Mouse (Mus musculus): ENCODE measurements around the gene Ntrk3.

Ntrk3 gene

DNA sequence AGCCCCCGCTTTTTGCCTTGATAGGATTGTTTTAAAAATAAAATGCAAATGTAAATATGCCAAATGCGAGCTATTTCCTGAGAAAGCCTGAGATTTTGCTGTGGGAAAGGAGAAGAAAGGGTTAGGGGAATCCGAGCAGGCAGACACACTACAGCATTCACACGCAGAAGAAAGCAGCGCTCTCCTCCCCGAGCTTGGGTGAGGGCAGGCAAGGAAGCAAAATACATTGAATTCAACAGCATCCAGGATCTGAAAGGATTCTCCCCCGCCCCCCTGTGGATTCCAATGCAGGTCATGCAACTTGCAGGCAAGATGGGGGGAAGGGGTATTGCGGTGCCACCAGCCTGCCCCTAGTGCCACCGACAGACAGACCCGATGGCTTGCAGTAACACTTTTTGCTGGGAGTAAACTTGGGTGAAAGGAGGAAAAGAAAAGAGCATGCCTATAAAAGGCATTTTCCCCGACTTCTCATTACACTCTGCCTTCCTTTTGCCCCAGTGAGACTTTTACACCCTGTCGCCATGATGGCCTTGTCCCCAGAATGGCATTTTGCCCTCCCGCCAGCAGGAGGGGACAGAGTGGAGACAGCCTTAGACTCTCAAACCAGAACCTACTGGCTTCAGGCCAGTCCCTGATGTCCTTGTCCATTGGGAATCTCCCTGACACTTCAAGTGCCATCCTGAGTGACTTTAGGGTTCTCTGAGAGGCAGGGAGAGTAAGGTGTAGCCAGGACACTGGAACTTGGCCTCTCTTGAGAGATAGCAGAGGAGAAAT is 158.2 kb downstream of the Ntrk3 start:
- no peak for DNase-seq (ENCODE audit: low spot score in 2 of 2)

DNA sequence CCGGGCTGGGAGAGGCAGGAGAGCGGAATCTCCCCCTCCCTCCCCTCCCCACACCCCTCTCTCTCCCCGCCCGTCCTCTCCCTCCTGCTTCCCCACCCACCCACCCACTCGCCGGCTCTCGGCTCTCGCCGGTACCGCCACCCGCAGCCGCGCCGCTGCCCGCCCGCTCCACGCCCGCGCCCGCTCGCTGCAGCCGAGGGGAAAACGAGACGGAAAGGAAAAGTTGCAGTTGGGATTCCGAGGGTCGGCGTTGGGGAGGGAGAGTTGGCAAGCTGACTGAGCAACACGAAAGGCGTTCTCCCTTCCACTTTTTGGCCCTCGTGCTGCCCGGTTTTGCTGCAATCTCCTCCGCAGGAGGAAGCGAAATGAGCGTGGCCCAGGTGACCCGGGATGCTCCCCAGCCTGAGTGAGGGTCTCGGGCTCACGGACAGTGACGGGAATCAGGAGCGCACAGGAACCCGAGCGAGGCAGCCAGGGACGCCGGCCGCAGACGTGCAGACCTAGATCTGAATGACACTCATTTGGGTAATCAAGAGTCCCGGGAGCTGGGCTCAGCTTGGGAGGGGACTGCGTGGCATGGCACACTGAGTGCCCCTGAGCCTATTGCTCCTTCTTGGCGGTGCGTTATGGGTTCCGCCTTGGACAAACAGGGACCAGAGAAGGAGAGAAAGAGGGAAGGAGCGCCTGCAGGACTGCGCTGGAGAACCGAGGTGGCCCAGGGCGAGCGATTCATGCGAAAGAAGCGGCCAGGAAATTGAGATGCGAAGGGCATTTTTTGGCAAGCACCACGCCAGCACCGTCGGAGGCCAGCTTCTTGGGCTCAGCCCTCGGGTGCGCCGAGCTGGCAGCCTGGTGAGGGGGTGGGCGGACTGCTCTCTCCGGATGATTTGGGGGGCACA is 159.1 kb downstream of the Ntrk3 start:
- no peak for DNase-seq (ENCODE audit: low spot score in 2 of 2)

DNA sequence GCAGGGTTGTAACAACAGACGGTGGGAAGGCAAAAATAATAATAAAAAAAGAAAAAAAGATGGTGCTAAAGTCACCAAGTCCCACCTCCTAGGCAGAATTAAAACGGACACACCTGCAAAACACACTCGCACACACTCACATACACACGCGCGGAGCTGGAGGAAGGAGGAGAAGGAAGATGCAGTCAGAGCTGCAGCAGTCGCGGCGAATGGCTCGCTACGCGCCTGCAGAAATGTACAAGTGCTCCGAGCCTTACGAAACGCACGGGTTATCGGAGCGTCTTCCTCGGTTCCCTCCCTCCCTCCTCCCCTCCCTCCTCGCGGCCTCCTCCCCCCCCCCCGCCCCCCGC is 159.7 kb downstream of the Ntrk3 start:
- DNase-seq (ENCODE audit: low spot score in 2 of 2): no peak

DNA sequence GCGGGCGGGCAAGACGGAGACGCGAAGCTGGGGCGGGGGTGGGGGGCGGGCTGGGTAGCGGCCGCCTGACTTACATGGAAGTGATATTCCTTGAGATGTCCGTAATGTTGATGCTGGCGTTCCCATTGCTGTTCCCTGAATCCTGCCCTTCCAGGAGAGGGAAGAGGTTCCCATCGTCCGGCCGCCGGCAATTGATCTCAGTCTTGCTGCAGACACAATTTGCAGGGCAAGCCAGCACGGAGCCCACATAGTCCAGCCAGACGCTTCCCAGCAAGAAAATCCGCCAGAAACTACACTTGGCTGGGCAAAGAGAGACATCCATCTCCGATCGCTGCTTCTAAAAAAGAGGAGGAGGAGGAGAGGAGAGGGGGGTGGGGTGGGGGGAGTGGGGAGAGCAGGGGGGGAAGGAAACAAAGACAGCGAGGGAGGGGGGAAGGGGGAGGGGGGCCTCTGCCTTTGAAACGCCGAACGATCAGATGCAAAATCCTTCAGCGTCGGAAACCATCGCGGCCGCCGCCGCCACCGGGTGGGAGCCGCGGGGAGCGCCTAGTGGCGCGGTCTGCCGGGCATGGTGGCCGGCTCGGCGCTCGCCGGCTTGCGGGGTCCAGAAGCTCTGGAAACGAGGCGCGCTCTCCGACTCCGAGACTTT is 160.2 kb downstream of the Ntrk3 start:
- no peak for DNase-seq (ENCODE audit: low spot score in 2 of 2)

DNA sequence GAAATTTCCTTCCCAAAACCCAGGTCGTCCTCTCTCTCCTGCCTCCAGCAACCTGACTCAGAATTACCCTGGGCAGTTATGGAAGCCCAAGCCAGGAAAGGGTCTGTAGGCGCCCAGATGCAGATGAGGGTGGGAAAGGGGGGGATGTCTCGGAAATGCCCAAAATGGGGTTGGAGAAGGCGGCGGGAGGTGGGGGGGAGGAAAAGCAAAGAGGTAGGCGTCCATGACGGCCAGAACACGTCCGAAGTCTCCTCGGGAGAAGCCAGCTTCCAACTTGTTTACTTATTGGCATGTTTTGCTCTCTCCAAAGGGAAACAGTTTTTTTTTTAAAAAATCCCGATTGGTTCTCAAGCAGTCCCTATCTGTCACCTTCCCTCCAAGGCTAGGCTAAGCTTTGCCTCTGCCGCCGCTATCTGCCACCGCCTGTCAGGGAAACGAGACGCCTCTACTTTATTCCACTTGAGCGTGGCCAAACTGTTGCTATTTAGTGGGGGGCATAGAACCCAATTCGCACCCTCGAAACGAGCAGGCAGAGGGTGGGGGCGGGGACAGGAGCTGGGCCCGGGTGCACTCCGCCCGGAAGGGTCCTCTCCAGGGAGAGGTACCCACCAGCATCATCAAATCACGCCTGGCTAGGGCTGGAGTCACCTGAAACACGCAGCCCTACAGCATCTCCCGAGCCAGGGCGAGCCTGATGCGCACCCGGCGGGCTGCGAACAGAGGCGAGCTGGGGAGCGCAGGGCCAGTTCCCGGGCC is 160.9 kb downstream of the Ntrk3 start:
- DNase-seq (ENCODE audit: low spot score in 2 of 2): no peak

DNA sequence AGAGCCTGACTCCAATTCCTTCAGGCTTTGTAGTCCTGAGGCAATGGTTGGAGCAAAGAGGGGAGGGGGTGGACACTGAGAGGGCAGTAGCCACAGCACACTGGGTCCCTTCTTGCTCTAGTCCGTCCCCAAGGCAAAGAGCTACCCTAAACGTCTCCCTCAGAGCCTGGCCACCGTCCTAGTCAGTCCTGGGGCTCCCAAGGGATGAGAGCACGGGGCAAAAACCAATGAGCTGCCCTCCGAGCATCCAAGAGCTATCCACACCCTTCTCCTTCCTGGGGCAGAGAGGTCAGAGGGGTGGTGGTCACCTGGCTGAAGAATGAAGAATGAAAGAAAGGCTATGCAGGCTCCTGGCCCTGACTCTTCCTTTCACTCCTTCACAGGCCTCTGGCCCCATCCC is 161.6 kb downstream of the Ntrk3 start:
- DNase-seq (ENCODE audit: low spot score in 2 of 2): no peak

DNA sequence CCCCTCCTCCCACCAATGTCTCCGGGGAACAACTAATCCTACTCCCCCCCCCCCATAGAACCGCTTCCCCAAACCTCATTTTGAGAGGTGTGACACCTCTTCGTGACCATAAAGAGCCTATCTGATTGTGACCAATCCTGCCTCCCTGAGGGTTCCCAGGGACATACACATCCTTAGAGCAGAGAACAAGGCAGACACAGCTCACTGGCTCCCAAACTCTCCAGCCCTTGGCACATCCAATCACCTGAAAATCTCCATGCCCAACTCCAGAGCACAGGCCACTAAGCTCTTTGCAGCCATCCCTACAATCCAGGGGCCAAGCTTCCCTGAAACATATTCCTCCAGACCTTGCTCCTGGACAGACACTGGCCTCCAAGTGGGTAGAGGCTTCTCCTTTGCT is 162.3 kb downstream of the Ntrk3 start:
- no peak for DNase-seq (ENCODE audit: low spot score in 2 of 2)

DNA sequence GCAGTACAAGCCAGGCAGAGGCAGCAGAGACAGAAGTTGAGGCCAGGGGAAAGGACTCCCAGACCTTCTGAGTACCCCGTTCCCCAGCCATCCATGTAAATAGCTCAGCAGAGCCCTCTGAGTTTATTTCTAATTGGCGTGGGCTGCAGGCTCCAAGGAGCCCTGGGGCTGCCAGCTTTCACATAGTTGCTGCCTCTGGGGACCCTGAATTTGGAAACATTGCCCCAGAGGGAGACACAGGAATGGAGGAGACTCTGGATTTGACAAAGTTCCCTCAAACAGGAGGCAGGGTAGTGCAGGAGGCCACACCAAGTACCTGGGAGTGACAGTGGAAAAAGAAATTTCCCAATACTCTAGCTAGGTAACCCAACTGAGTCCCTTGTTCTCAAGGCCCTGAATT is 166.6 kb downstream of the Ntrk3 start:
- DNase-seq (ENCODE audit: low spot score in 2 of 2): no peak

DNA sequence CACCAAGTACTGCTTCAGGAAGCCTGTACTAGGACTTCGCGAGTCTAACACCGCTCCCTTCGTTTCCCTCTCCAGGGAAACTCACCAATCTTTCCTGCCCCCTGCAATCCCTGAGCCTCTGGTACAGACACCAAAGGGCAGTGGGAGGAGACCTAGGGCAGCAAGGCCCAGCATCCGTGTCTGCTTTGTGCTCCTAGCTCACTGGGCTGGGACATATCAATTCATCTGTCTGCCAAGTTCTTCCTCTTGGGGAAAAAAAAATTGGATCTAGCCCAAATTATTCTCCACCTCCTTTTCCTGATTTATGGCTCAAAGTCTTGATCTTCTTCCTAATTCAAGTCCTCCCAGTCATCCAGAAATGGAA is 168.6 kb downstream of the Ntrk3 start:
- DNase-seq (ENCODE audit: low spot score in 2 of 2): no peak

DNA sequence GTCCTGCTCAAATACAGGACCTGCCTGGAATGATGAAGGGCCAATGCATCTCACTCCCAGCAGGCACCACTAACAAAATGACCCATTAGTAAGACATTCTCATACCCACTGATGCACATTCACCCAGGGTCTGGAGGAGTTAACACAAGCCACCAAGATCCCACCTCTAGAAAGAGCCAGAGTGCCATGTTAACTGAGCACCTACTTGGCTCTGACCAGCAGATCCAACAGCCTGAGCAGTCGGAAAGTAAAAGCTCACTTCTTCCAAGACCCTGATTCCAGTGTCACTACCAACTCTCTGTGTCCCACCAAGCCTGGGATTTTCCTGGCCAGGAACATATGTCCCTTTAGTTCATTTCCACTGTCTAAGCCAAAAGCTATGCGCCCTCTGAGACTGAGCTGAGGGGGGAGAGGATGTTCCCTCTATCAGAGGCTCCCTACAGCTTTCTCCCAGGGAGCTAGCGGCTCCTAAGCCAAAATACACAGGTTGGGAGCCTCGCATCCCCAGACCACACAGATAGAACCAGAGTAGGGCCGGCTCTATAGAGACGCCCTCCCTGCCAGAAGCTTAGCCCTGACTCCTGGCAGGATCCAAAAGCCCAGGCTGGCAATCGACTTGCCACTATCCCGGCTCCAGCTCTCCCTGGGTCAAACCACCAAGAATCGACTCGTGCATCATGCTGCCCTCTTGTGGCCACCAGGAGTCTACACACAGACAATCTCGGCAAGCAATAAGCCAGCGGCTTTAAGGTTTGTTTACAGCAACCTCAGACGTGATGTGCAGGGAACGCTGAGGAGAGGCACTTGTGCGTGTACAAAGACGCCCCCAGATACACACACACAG is 169.2 kb downstream of the Ntrk3 start:
- peak in 1 of 2 experiments; percentile 3 for DNase-seq (ENCODE audit: low spot score in 2 of 2)

DNA sequence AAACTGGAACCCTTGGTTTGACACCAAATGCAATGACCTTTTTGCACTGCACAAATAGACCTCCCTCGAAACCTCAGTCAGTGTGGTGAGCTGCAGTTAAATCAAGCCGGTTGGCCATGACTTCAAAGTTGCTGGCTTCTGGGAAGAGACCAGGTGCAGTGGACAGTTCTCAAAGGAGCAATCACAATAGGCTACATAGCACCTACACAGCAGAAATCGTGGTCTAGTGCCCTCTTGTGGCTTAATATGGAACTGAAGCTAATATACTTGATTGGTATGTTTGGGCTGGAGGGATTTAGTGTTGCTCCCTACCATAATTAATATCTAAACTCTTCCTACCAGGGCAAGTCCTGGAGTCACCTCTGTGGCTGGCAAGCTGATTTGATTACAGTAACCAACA is 171.2 kb downstream of the Ntrk3 start:
- no peak for DNase-seq (ENCODE audit: low spot score in 2 of 2)

DNA sequence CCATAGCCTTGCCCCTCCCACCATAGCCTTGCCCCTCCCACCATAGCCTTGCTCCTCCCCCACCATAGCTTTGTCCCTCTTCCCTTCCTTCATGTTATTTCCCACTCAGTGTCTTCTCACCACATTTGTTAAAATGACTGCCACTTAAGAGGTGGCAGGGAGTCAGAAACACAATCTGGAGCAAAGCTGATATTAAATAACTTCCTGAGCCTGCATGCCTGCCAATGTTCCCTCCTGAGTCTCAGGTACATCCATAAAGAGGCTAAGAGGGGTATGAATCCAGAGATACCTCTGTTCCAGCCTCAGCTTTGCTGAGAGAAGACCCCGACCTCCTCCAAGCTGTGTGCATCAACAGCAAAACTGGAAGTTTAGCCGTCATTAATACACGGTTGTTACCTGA is 172.4 kb downstream of the Ntrk3 start:
- DNase-seq (ENCODE audit: low spot score in 2 of 2): no peak

DNA sequence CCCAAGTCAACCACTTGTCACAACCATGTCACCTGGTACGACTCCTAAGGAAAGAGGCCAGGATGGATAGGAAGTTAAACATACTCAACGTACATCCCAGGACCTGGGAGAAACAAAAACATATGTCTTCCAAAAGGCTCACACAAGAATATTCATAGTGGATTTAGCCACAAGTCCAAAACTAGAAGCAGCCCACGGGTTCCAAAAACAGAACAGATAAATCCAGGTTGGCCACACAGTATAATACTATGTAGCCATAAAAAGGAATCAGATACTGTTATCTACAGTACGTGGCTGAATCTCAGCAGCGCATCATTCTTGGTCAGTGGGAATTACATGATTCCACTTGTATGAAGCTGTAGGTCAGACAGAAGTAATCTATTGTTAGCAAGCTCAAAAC is 179.3 kb downstream of the Ntrk3 start:
- no peak for DNase-seq (ENCODE audit: low spot score in 2 of 2)

DNA sequence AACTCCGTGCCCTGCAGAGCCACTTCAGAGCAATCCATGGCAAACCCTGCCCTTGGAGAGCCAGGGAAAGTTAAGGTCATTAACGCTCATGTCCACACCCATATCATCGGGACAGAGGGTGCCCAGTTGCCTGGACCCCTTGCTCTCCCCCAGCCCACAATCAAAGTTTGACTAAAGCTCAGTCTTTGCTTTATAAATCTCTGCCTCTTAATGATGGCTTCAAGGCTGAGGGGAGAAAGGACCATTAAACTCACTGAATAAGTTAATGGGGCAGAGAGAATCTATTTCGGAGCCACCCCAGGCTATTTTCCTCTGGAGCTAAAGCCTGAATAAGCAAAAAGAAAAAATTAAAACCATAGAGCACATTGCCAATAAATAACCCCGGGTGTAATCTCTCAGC is 182.3 kb downstream of the Ntrk3 start:
- no peak for DNase-seq (ENCODE audit: low spot score in 2 of 2)

DNA sequence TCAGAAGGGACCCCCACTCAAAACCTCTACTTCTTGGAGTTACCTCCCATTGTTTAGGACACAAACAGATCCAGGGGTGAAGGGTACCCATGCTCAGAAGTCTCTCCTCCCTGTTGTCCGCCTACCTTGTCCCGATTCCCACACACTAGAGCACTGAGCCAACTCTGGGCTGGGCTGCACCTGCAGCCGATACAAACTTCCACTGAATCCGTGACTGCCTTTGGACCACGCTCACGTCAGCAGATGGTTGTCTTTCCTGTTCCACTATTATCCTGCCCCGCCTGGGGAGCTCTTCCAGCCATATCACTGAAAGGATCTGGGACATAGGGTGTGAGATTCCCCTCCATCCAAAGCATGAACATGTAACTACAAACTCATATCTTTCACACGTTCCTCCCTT is 188.4 kb downstream of the Ntrk3 start:
- no peak for DNase-seq (ENCODE audit: low spot score in 2 of 2)

DNA sequence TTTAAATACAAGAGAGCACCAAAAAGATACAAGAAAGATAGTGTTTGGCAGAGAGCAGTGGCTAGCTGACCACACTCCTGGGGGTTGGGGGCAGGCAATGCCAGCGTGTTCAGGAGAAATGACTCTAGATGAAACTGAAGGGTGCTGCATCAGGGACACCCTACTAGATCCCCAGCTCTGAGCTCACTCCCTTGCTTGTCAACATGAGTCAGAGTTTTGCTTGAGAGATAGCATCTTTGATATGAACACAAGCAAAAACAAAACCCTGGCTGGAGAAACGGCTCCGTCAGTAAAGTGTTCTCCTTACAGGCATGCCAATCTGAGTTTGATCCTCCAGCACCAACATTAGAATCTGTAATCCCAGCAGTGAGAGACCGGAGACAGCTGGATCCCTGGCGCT is 189.1 kb downstream of the Ntrk3 start:
- no peak for DNase-seq (ENCODE audit: low spot score in 2 of 2)

DNA sequence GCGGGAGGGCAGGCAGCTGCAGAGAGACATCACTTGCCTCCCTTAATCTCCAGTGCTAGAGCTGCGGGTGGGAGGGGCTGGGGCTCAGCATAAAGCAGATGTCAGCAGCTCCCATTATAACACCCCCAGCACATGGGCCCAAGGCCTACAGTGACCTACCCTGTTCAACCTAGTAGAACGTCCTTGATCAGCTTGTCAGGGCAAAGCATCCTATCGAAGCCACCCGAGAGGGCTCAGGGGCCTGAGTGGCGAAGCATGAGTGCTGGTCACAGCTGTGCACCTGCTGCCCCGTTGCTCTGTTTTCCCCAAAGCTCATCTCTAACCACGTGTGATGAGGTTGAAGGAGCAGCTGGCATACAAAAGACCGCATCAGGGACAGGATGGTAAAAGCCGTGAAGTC is 191.3 kb downstream of the Ntrk3 start:
- DNase-seq (ENCODE audit: low spot score in 2 of 2): no peak

DNA sequence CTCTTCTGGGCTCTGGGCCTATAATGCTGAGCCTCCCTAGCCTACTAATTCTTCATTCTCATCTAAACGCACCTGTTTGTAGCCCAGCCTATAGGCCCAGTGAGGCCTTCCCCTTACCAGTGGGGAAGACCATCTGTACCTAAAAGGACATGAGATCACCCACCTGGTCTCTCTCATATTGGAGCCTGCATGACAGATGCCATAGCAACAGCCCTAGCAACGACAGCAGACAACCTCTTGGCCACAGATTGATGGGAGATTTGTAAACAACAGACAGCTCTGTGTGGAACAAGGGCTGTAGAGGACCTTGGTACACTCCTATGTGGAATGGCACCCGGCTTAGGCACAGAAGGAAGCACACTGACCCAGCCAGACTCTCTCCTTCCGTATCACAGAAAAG is 195.3 kb downstream of the Ntrk3 start:
- no peak for DNase-seq (ENCODE audit: low spot score in 2 of 2)

DNA sequence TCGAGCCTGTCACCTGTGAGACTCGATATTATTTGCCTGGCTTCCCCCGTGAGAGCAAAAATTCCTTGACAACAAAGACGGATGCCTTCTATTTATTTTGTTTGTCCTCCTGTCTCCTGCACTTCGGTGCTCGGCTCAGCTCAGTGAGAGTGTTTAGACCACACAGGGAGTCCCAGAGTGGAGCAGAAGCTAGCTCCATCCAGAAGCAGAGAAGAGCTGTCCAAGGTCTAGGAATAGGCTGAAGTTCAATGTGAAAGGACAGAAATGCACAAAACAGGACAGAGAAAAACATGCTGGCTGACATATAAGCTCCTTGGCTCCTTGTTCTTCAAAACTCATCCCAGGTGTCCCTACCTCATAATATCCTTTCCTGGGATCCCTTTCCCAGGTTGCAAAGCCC is 207.5 kb downstream of the Ntrk3 start:
- DNase-seq (ENCODE audit: low spot score in 2 of 2): no peak

DNA sequence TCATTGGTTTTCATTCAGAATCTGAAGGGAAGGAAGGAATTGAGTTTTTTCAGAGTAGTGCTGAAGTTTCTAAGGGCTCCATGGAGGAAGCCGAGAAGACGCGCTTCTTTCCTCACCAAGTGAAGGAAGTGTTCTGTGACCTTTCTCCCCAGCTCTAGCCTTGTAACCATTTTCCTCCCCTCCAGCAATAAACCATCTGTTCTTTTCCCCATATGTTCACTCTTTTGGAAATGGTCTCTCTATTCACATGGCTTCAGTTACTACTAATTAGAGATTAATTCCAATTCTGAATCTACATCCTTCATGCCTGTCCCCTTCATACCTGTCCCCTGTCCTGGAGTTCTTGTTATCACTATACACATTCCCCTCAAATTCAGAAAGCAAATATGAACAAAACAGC is 209.8 kb downstream of the Ntrk3 start:
- DNase-seq (ENCODE audit: low spot score in 2 of 2): no peak

DNA sequence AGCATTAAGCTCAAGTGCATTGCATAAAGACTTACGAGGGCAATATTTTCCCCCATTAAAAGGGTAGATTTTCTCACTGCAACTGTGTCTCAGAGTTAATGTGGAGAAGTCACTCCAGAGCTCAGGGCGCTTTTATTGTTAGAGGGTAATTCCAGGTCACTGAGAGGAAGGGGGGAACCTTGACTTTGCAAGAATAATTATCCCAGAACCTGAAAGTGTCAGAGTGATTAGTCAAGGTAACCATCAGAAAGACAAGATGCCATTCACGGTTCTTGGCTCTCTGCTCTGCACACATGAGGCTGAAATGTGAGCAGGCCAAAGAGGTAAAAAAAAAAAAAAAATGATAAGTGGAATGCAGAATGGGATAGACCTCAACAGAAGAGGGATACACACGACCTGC is 210.2 kb downstream of the Ntrk3 start:
- DNase-seq (ENCODE audit: low spot score in 2 of 2): no peak
